Mouse (Mus musculus): ENCODE data around the gene Arl3.

The Arl3 gene

GRCm38 (mm10) chr19:46572951-46573937 is at the start of gene Arl3, which contains the start of gene Sfxn2:
Arl3 (minus strand) TSS chr19:46573198.
Sfxn2 (plus strand) TSS chr19:46573365.
- peak; percentile 71 for DNase-seq (ENCODE audit: extremely low read depth, low read depth, low spot score)

- no peak for DNase-seq (ENCODE audit: extremely low read depth, low read depth, low spot score)
Observed at GRCm38 (mm10) chr19:46622659-46623193, 49.7 kb upstream of the Arl3 start.

- DNase-seq (ENCODE audit: extremely low read depth, low read depth, low spot score): no peak
Observed at GRCm38 (mm10) chr19:46621236-46622183, 48.5 kb upstream of the Arl3 start.

- no peak for DNase-seq (ENCODE audit: extremely low read depth, low read depth, low spot score)
Observed at GRCm38 (mm10) chr19:46620016-46620808, 47.2 kb upstream of the Arl3 start.

GRCm38 (mm10) chr19:46619518-46619917 is 46.5 kb upstream of the Arl3 start:
- no peak for DNase-seq (ENCODE audit: extremely low read depth, low read depth, low spot score)

GRCm38 (mm10) chr19:46619001-46619400 is 46.0 kb upstream of the Arl3 start:
- no peak for DNase-seq (ENCODE audit: extremely low read depth, low read depth, low spot score)

- DNase-seq (ENCODE audit: extremely low read depth, low read depth, low spot score): no peak
Observed at GRCm38 (mm10) chr19:46618322-46618721, 45.3 kb upstream of the Arl3 start.

GRCm38 (mm10) chr19:46617361-46617760 is 44.4 kb upstream of the Arl3 start:
- DNase-seq (ENCODE audit: extremely low read depth, low read depth, low spot score): no peak

- no peak for DNase-seq (ENCODE audit: extremely low read depth, low read depth, low spot score)
Observed at GRCm38 (mm10) chr19:46616378-46616777, 43.4 kb upstream of the Arl3 start.

- DNase-seq (ENCODE audit: extremely low read depth, low read depth, low spot score): no peak
Observed at GRCm38 (mm10) chr19:46608158-46608557, 35.2 kb upstream of the Arl3 start.

- DNase-seq (ENCODE audit: extremely low read depth, low read depth, low spot score): no peak
Observed at GRCm38 (mm10) chr19:46607424-46607823, 34.4 kb upstream of the Arl3 start.

- DNase-seq (ENCODE audit: extremely low read depth, low read depth, low spot score): no peak
Observed at GRCm38 (mm10) chr19:46606718-46607117, 33.7 kb upstream of the Arl3 start.

- DNase-seq (ENCODE audit: extremely low read depth, low read depth, low spot score): no peak
Observed at GRCm38 (mm10) chr19:46602406-46602805, 29.4 kb upstream of the Arl3 start.

GRCm38 (mm10) chr19:46601491-46601890 is 28.5 kb upstream of the Arl3 start:
- DNase-seq (ENCODE audit: extremely low read depth, low read depth, low spot score): no peak

GRCm38 (mm10) chr19:46600371-46600770 is 27.4 kb upstream of the Arl3 start:
- no peak for DNase-seq (ENCODE audit: extremely low read depth, low read depth, low spot score)

GRCm38 (mm10) chr19:46599375-46600256 is 26.6 kb upstream of the Arl3 start:
- no peak for DNase-seq (ENCODE audit: extremely low read depth, low read depth, low spot score)

- peak; percentile 95 for DNase-seq (ENCODE audit: extremely low read depth, low read depth, low spot score)
Observed at GRCm38 (mm10) chr19:46598720-46599252, 25.8 kb upstream of the Arl3 start, which contains the start of gene Wbp1l. Wbp1l (plus strand) TSS chr19:46599084.

- DNase-seq (ENCODE audit: extremely low read depth, low read depth, low spot score): no peak
Observed at GRCm38 (mm10) chr19:46598187-46598586, 25.2 kb upstream of the Arl3 start.
